Mouse (Mus musculus) heart, embryonic 12.5 days (tissue): ENCODE measurements around the gene Rnf24. TPM values are rescaled to one million over a fixed set of nuclear protein-coding genes. Genes with fewer than 3 reads are reported as not detected.
"Not testable (repeated sequence)": the region's sequence is repeated elsewhere in the genome, so short reads cannot be mapped to it uniquely, and the experiment has no call there.

ENCODE experiments used
- ATAC-seq: fragments of 200-750 bp; cut with Nextera tagmentation; 2 replicates; pipeline ENCODE4 v1.8.0; 2017; ENCODE audit warnings: moderate TSS enrichment, moderate library complexity; ENCODE audit not compliant: insufficient number of reproducible peaks, low FRiP score
- H3K27ac ChIP-seq: fragments of 300-500 bp; sonication (generic); 2 replicates; pipeline ENCODE4 v1.5.1; 2016; ENCODE audit warnings: mild to moderate bottlenecking, moderate library complexity; ENCODE audit not compliant: poor library complexity, severe bottlenecking
- H3K27me3 ChIP-seq: fragments of 300-500 bp; sonication (generic); replicated peaks from 2 replicates; pipeline ENCODE4 v1.6.1; 2016; ENCODE audit warnings: mild to moderate bottlenecking, moderate library complexity
- H3K36me3 ChIP-seq: fragments of 300-500 bp; sonication (generic); 2 replicates; pipeline ENCODE4 v1.6.1; 2016; ENCODE audit warnings: mild to moderate bottlenecking, moderate library complexity
- H3K4me1 ChIP-seq: fragments of 300-500 bp; sonication (generic); replicated peaks from 2 replicates; pipeline ENCODE4 v1.6.1; 2016; ENCODE audit warnings: mild to moderate bottlenecking
- H3K4me2 ChIP-seq: fragments of 300-500 bp; sonication (generic); 2 replicates; pipeline ENCODE4 v1.6.1; 2016; ENCODE audit warnings: mild to moderate bottlenecking, moderate library complexity
- H3K4me3 ChIP-seq: fragments of 300-500 bp; sonication (generic); 2 replicates; pipeline ENCODE4 v1.5.1; 2016; ENCODE audit warnings: mild to moderate bottlenecking
- H3K9ac ChIP-seq: fragments of 300-500 bp; sonication (generic); 2 replicates; pipeline ENCODE4 v1.6.1; 2016; ENCODE audit warnings: mild to moderate bottlenecking, moderate library complexity
- H3K9me3 ChIP-seq: fragments of 300-500 bp; sonication (generic); replicated peaks from 2 replicates; pipeline ENCODE4 v1.6.1; 2016; ENCODE audit warnings: mild to moderate bottlenecking, moderate library complexity
- WGBS: fragments of 180-500 bp; shearing (Covaris S2); methylation state at CpG from one replicate; pipeline ENCODE4 v1.1.7; 2016; 5-methylcytosine and 5-hydroxymethylcytosine counted together
- polyA plus RNA-seq: library from polyadenylated mRNA; unstranded; fragments of >200 nt; fragmentation: Nextera tagmentation; extraction: Ambion mirVana; gene quantifications from 2 replicates; pipeline ENCODE4 v1.2.1, GENCODE M21; 2016

Gene Rnf24
- polyA plus RNA-seq, 1 experiment from 2014 or later, result 2.8 TPM

- no peak for ATAC-seq
- H3K4me1 ChIP-seq, result peaks cover 8% of the 10 kb centered on the region; the same call in 1 of the 2 replicates
Observed at GRCm38 (mm10) chr2:131344449-131344848, 8.2 kb downstream of the Rnf24 start.

GRCm38 (mm10) chr2:131337602-131338001 is 15.1 kb downstream of the Rnf24 start:
- ATAC-seq, result no peak
- H3K27me3 ChIP-seq, result no peaks in the 10 kb centered on the region
- H3K9me3 ChIP-seq, result no peaks in the 10 kb centered on the region
- no peak overlapping the region for H3K4me3 ChIP-seq
- H3K4me2 ChIP-seq, result no peak overlapping the region
- H3K9ac ChIP-seq, result no peak overlapping the region
- H3K27ac ChIP-seq, result no peak overlapping the region
- H3K4me1 ChIP-seq, result no peaks in the 10 kb centered on the region
- WGBS, result 77% methylated on average over 6 of the region's 6 CpGs
- H3K36me3 ChIP-seq, result no peaks in the 10 kb centered on the region

More at GRCm38 (mm10) chr2:131344449-131344848, 8.2 kb downstream of the Rnf24 start:
- Histone ChIP-seq H3K36me3 (no peaks in the 10 kb centered on the region), H3K4me3 (no peak overlapping the region), H3K9ac (no peak overlapping the region), H3K9me3 (no peaks in the 10 kb centered on the region), H3K4me2 (no peak overlapping the region), H3K27ac (no peak overlapping the region), H3K27me3 (no peaks in the 10 kb centered on the region)
- WGBS, result 71% methylated on average over 3 of the region's 3 CpGs

GRCm38 (mm10) chr2:131330548-131330947 is 22.1 kb downstream of the Rnf24 start:
- Histone ChIP-seq H3K9me3 (no peaks in the 10 kb centered on the region), H3K36me3 (no peaks in the 10 kb centered on the region), H3K9ac (no peak overlapping the region), H3K27ac (no peak overlapping the region), H3K27me3 (no peaks in the 10 kb centered on the region), H3K4me1 (peaks cover 4% of the 10 kb centered on the region; the same call in 1 of the 2 replicates), H3K4me2 (no peak overlapping the region), H3K4me3 (no peak overlapping the region)
- 69% methylated on average over 3 of the region's 3 CpGs for WGBS
- ATAC-seq, result no peak

- Histone ChIP-seq H3K4me3 (no peak overlapping the region), H3K4me1 (peaks cover 4% of the 10 kb centered on the region; the same call in 1 of the 2 replicates), H3K9ac (no peak overlapping the region), H3K36me3 (no peaks in the 10 kb centered on the region), H3K9me3 (no peaks in the 10 kb centered on the region), H3K27me3 (no peaks in the 10 kb centered on the region), H3K27ac (no peak overlapping the region), H3K4me2 (no peak overlapping the region)
- WGBS, result 85% methylated on average over 1 of the region's 1 CpGs
- no peak for ATAC-seq
Observed at GRCm38 (mm10) chr2:131328981-131329380, 23.7 kb downstream of the Rnf24 start.

- H3K27me3 ChIP-seq, result no peaks in the 10 kb centered on the region
- no peak overlapping the region for H3K4me3 ChIP-seq
- ATAC-seq, result no peak
- no peak overlapping the region for H3K9ac ChIP-seq
- peaks cover 11% of the 10 kb centered on the region for H3K4me1 ChIP-seq
- H3K27ac ChIP-seq, result no peak overlapping the region
- no peak overlapping the region for H3K4me2 ChIP-seq
- 64% methylated on average over 3 of the region's 3 CpGs for WGBS
- H3K36me3 ChIP-seq, result no peaks in the 10 kb centered on the region
- H3K9me3 ChIP-seq, result no peaks in the 10 kb centered on the region
Observed at GRCm38 (mm10) chr2:131326044-131326443, 26.6 kb downstream of the Rnf24 start.

- ATAC-seq, result no peak
- Histone ChIP-seq H3K27ac (no peak overlapping the region), H3K36me3 (no peaks in the 10 kb centered on the region), H3K27me3 (no peaks in the 10 kb centered on the region), H3K9me3 (0 out of 2 replicates have a peak, but pooled peaks cover 3% of the 10 kb centered on the region), H3K4me1 (peaks cover 12% of the 10 kb centered on the region), H3K9ac (no peak overlapping the region), H3K4me2 (no peak overlapping the region), H3K4me3 (no peak overlapping the region)
- 26% methylated on average over 1 of the region's 1 CpGs for whole genome bisulfite sequencing
Observed at GRCm38 (mm10) chr2:131323675-131324074, 29.0 kb downstream of the Rnf24 start.

- not testable (repeated sequence) for H3K4me2 ChIP-seq, H3K36me3 ChIP-seq, ATAC-seq, H3K9me3 ChIP-seq, H3K4me3 ChIP-seq, H3K9ac ChIP-seq, H3K27me3 ChIP-seq, H3K27ac ChIP-seq
- peaks cover 12% of the 10 kb centered on the region for H3K4me1 ChIP-seq
- 33% methylated on average over 3 of the region's 3 CpGs for WGBS
Observed at GRCm38 (mm10) chr2:131321192-131321591, 31.5 kb downstream of the Rnf24 start.

- ATAC-seq, result no peak
- 84% methylated on average over 6 of the region's 6 CpGs for WGBS
- H3K27ac ChIP-seq, result no peak overlapping the region
Observed at GRCm38 (mm10) chr2:131319401-131319800, 33.3 kb downstream of the Rnf24 start.

GRCm38 (mm10) chr2:131316167-131316566 is 36.5 kb downstream of the Rnf24 start:
- Histone ChIP-seq H3K27ac (no peak overlapping the region), H3K36me3 (peaks cover 3% of the 10 kb centered on the region; the same call in 1 of the 2 replicates), H3K4me3 (no peak overlapping the region), H3K4me1 (peaks cover 3% of the 10 kb centered on the region), H3K9ac (no peak overlapping the region), H3K27me3 (no peaks in the 10 kb centered on the region), H3K4me2 (no peak overlapping the region), H3K9me3 (peaks cover 7% of the 10 kb centered on the region; the same call in 1 of the 2 replicates)
- no peak for ATAC-seq
- WGBS, result 75% methylated on average over 2 of the region's 2 CpGs

More at GRCm38 (mm10) chr2:131319401-131319800, 33.3 kb downstream of the Rnf24 start:
- Histone ChIP-seq H3K36me3 (peaks cover 3% of the 10 kb centered on the region; the same call in 1 of the 2 replicates), H3K4me2 (no peak overlapping the region), H3K27me3 (no peaks in the 10 kb centered on the region), H3K9ac (no peak overlapping the region), H3K4me1 (peaks cover 8% of the 10 kb centered on the region), H3K9me3 (peaks cover 7% of the 10 kb centered on the region; the same call in 1 of the 2 replicates), H3K4me3 (no peak overlapping the region)

GRCm38 (mm10) chr2:131309296-131309695 is 43.4 kb downstream of the Rnf24 start:
- Histone ChIP-seq H3K27ac (no peak overlapping the region), H3K36me3 (0 out of 2 replicates have a peak, but pooled peaks cover under 1% of the 10 kb centered on the region), H3K4me2 (no peak overlapping the region), H3K4me1 (no peaks in the 10 kb centered on the region), H3K9ac (no peak overlapping the region), H3K4me3 (no peak overlapping the region), H3K27me3 (no peaks in the 10 kb centered on the region), H3K9me3 (no peaks in the 10 kb centered on the region)
- ATAC-seq, result no peak
- WGBS, result 54% methylated on average over 6 of the region's 6 CpGs

GRCm38 (mm10) chr2:131307822-131308221 is 44.9 kb downstream of the Rnf24 start:
- Histone ChIP-seq H3K27me3 (no peaks in the 10 kb centered on the region), H3K36me3 (peaks cover 13% of the 10 kb centered on the region), H3K9ac (no peak overlapping the region), H3K27ac (no peak overlapping the region), H3K4me2 (no peak overlapping the region), H3K4me1 (no peaks in the 10 kb centered on the region), H3K4me3 (no peak overlapping the region), H3K9me3 (no peaks in the 10 kb centered on the region)
- 85% methylated on average over 2 of the region's 2 CpGs for WGBS
- no peak for ATAC-seq

GRCm38 (mm10) chr2:131307391-131307790 is 45.3 kb downstream of the Rnf24 start:
- Histone ChIP-seq H3K36me3 (peaks cover 17% of the 10 kb centered on the region), H3K27me3 (no peaks in the 10 kb centered on the region), H3K4me2 (no peak overlapping the region), H3K9ac (no peak overlapping the region), H3K4me1 (no peaks in the 10 kb centered on the region), H3K9me3 (no peaks in the 10 kb centered on the region), H3K4me3 (no peak overlapping the region), H3K27ac (no peak overlapping the region)
- 80% methylated on average over 5 of the region's 5 CpGs for WGBS
- ATAC-seq, result no peak
